In genomic region chr9:29595321-29595720, GRCm38 (mm10) we compare ENCODE assay signal across 18 mouse cellular contexts.
A peak's percentile ranks its signal among the peaks of the same experiment; 100 is the strongest.
DNase-seq lines count a peak whose midpoint lies in the region; ATAC-seq lines count a peak whose summit lies in the region.
"Had no signal": no experiment of that assay in that cellular context is flagged by ENCODE, and none has a peak within 500 bp of the region (broad histone marks: within the 10 kb centered on the region; RNA-seq: fewer than 3 reads in every experiment).

No protein-coding gene starts in this region.

- H3K9ac ChIP-seq in heart, embryonic 11.5 days (ENCODE audit: low read depth, low read length) = no peak overlapping the region
- no peak overlapping the region for H3K9ac ChIP-seq in hindbrain, embryonic 15.5 days
- H3K9ac ChIP-seq in hindbrain, embryonic 16.5 days (ENCODE audit: low read depth, low read length) = no peak overlapping the region
- H3K9ac ChIP-seq: embryonic facial prominence, embryonic 15.5 days; midbrain, embryonic 12.5 days had no signal

- no peaks in the 10 kb centered on the region for H3K36me3 ChIP-seq in heart, embryonic 11.5 days (ENCODE audit: control insufficient read depth, insufficient read depth, low read length)
- no peaks in the 10 kb centered on the region for H3K36me3 ChIP-seq in hindbrain, embryonic 15.5 days
- H3K36me3 ChIP-seq in hindbrain, embryonic 16.5 days (ENCODE audit: control insufficient read depth, insufficient read depth, low read length) = no peaks in the 10 kb centered on the region
- H3K36me3 ChIP-seq: embryonic facial prominence, embryonic 15.5 days; forebrain, embryonic 10.5 days; midbrain, embryonic 12.5 days had no signal

- H3K27ac ChIP-seq in heart, embryonic 11.5 days (ENCODE audit: low read depth, low read length) = no peak overlapping the region
- 0 out of 2 replicates have a peak overlapping the region, but pooled peaks have one; percentile 58 for H3K27ac ChIP-seq in hindbrain, embryonic 15.5 days (replicated peaks)
- H3K27ac ChIP-seq in hindbrain, embryonic 16.5 days (ENCODE audit: low read depth, low read length) = no peak overlapping the region
- H3K27ac ChIP-seq: embryonic facial prominence, embryonic 15.5 days; forebrain, embryonic 10.5 days; heart, adult 2 months; macrophage; midbrain, embryonic 12.5 days had no signal

- 45% methylated on average over 9 of the region's 9 CpGs for WGBS in heart, embryonic 11.5 days (ENCODE audit: insufficient replicate concordance)
- 76% methylated on average over 9 of the region's 9 CpGs for WGBS in hindbrain, embryonic 15.5 days
- whole genome bisulfite sequencing in hindbrain, embryonic 16.5 days = 79% methylated on average over 9 of the region's 9 CpGs

- H3K9me3 ChIP-seq in heart, embryonic 11.5 days (replicated peaks; ENCODE audit: control insufficient read depth, low read length) = no peaks in the 10 kb centered on the region
- H3K9me3 ChIP-seq in hindbrain, embryonic 15.5 days = no peaks in the 10 kb centered on the region
- H3K9me3 ChIP-seq in hindbrain, embryonic 16.5 days (ENCODE audit: control insufficient read depth, low read length) = no peaks in the 10 kb centered on the region
- H3K9me3 ChIP-seq: embryonic facial prominence, embryonic 15.5 days; forebrain, embryonic 10.5 days; midbrain, embryonic 12.5 days had no signal

- ATAC-seq in heart, embryonic 11.5 days (replicated peaks; ENCODE audit: insufficient number of reproducible peaks, low FRiP score, low TSS enrichment) = no peak
- ATAC-seq in hindbrain, embryonic 15.5 days (ENCODE audit: low FRiP score, low read depth) = no peak
- no peak for ATAC-seq in hindbrain, embryonic 16.5 days

- no peak overlapping the region for H3K4me3 ChIP-seq in heart, embryonic 11.5 days (ENCODE audit: low read depth, low read length)
- H3K4me3 ChIP-seq in hindbrain, embryonic 15.5 days = no peak overlapping the region
- no peak overlapping the region for H3K4me3 ChIP-seq in hindbrain, embryonic 16.5 days (ENCODE audit: low read length)
- H3K4me3 ChIP-seq: embryonic facial prominence, embryonic 15.5 days; forebrain, embryonic 10.5 days; heart, adult 2 months; midbrain, embryonic 12.5 days had no signal

- no peaks in the 10 kb centered on the region for H3K27me3 ChIP-seq in heart, embryonic 11.5 days (ENCODE audit: control insufficient read depth, insufficient read depth, low read length)
- H3K27me3 ChIP-seq in hindbrain, embryonic 15.5 days = no peaks in the 10 kb centered on the region
- H3K27me3 ChIP-seq in hindbrain, embryonic 16.5 days (replicated peaks; ENCODE audit: control insufficient read depth, insufficient read depth, low read length) = no peaks in the 10 kb centered on the region
- H3K27me3 ChIP-seq: embryonic facial prominence, embryonic 15.5 days; midbrain, embryonic 12.5 days had no signal

- H3K4me2 ChIP-seq in heart, embryonic 11.5 days = peak overlapping the region; percentile 42
- H3K4me2 ChIP-seq in hindbrain, embryonic 15.5 days = no peak overlapping the region
- no peak overlapping the region for H3K4me2 ChIP-seq in hindbrain, embryonic 16.5 days (ENCODE audit: low read length)
- H3K4me2 ChIP-seq: embryonic facial prominence, embryonic 15.5 days; liver, embryonic 11.5 days; midbrain, embryonic 12.5 days had no signal

- H3K4me1 ChIP-seq in heart, embryonic 11.5 days (ENCODE audit: control insufficient read depth, insufficient read depth, low read length) = peaks cover 9% of the 10 kb centered on the region; the same call in 1 of the 2 replicates
- H3K4me1 ChIP-seq in hindbrain, embryonic 15.5 days (replicated peaks) = peaks cover 29% of the 10 kb centered on the region
- H3K4me1 ChIP-seq in hindbrain, embryonic 16.5 days (ENCODE audit: control insufficient read depth, insufficient read depth, low read depth, low read length) = peaks cover 13% of the 10 kb centered on the region
- H3K4me1 ChIP-seq: embryonic facial prominence, embryonic 15.5 days; midbrain, embryonic 12.5 days had no signal

- intact Hi-C loops in left cerebral cortex, postnatal 36 days (cut with DNase I) = no loop called here

- no peak for DNase-seq in heart, adult 18-20 months
- peak; percentile 54 to 69 for DNase-seq in cerebellum, adult 18-20 months
- DNase-seq in cerebellum, postnatal 36 days = peak; percentile 54 to 67
- DNase-seq in retina, embryonic 14.5 days (ENCODE audit: low spot score) = no peak
- no peak for DNase-seq in left cerebral cortex, postnatal 36 days (ENCODE audit: low spot score in 2 of 2)
- DNase-seq: adrenal gland, adult 2 months; left cerebral cortex, postnatal 4 days; lung, adult 2 months; right cerebral cortex, postnatal 25 days had no signal

Comparison
In these comparisons a context has a peak if more than half of its experiments do, and no peak if none do; other contexts are left out.
1. DNase-seq: peak in cerebellum, adult 18-20 months (2 of 2) and cerebellum, postnatal 36 days (2 of 2); none in heart, adult 18-20 months (0 of 2), retina, embryonic 14.5 days (single experiment) and left cerebral cortex, postnatal 36 days (0 of 2).